Mouse (Mus musculus) limb, embryonic 11.5 days (tissue): ENCODE data around the gene Csnk1e. TPM values are rescaled to one million over a fixed set of nuclear protein-coding genes. Genes with fewer than 3 reads are reported as not detected.

ENCODE experiments used
- ATAC-seq: fragments of 200-750 bp; cut with Nextera tagmentation; 2 replicates; pipeline ENCODE4 v1.8.0; 2017; ENCODE audit warnings: low read depth; ENCODE audit not compliant: insufficient number of reproducible peaks, low FRiP score, low TSS enrichment
- DNase-seq: peaks from one replicate; pipeline ENCODE4 v3.0.0-alpha.2; 2015; ENCODE audit warnings: low spot score
- H3K27ac ChIP-seq: fragments of 300-500 bp; sonication (generic); replicated peaks from 2 replicates; pipeline ENCODE4 v1.5.1; 2014; ENCODE audit warnings: low read depth, mild to moderate bottlenecking, low read length
- H3K27me3 ChIP-seq: fragments of 300-500 bp; sonication (generic); 2 replicates; pipeline ENCODE4 v1.6.1; 2014; ENCODE audit warnings: mild to moderate bottlenecking, low read length, mixed read lengths; ENCODE audit not compliant: control insufficient read depth, insufficient read depth
- H3K36me3 ChIP-seq: fragments of 300-500 bp; sonication (generic); 2 replicates; pipeline ENCODE4 v1.6.1; 2014; ENCODE audit warnings: mild to moderate bottlenecking, low read length, moderate library complexity, mixed read lengths; ENCODE audit not compliant: control insufficient read depth, insufficient read depth
- H3K4me1 ChIP-seq: fragments of 300-500 bp; sonication (generic); 2 replicates; pipeline ENCODE4 v1.6.1; 2014; ENCODE audit warnings: low read length, mixed read lengths; ENCODE audit not compliant: control insufficient read depth, insufficient read depth
- H3K4me2 ChIP-seq: fragments of 300-500 bp; sonication (generic); 2 replicates; pipeline ENCODE4 v1.6.1; 2014; ENCODE audit warnings: low read depth, mild to moderate bottlenecking, moderate library complexity; ENCODE audit not compliant: severe bottlenecking
- H3K4me3 ChIP-seq: fragments of 300-500 bp; sonication (generic); 2 replicates; pipeline ENCODE4 v1.5.1; 2014; ENCODE audit warnings: low read depth, low read length
- H3K9ac ChIP-seq: fragments of 300-500 bp; sonication (generic); 2 replicates; pipeline ENCODE4 v1.6.1; 2014; ENCODE audit warnings: mild to moderate bottlenecking, low read length
- H3K9me3 ChIP-seq: fragments of 300-500 bp; sonication (generic); 2 replicates; pipeline ENCODE4 v1.6.1; 2016; ENCODE audit warnings: low read length; ENCODE audit not compliant: control insufficient read depth
- WGBS: fragments of 180-500 bp; shearing (Covaris S2); extraction: QIAGEN DNeasy Blood & Tissue Kit; methylation state at CpG from one replicate; pipeline ENCODE4 v1.1.7; 2014; 5-methylcytosine and 5-hydroxymethylcytosine counted together
- microRNA counts: library from miRNA; unstranded; fragments of <30 nt; microRNA quantifications from one replicate; lab custom pipeline; 2016
- microRNA-seq: library from miRNA; unstranded; fragments of <30 nt; microRNA quantifications from one replicate; pipeline ENCODE4, GENCODE M21; 2016
- polyA plus RNA-seq: library from polyadenylated mRNA; unstranded; fragments of >200 nt; fragmentation: Nextera tagmentation; extraction: Ambion mirVana; gene quantifications from 2 replicates; pipeline ENCODE4 v1.2.1, GENCODE M21; 2014

Gene Csnk1e
- polyA plus RNA-seq, 1 experiment from 2014 or later, result 149 TPM

DNA sequence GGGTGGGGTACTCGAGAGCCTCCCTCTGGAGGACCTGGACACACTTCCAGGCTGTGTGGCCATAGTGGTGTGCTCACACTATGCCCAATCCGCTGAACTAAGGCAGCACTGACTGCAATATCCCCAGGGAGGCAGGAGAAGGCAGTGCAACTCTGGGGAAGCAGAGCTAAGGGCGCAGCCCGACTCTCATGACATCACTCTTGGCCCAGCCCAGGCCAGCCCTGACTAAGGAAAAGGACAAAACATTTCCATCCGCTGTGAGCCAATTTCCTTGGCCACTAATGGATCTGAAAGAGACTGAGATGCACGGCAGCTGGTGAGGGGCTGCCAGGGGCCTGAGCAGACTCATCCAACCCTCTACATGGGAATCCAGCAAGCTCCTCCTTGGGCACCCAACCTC, 77.7 kb downstream of the Csnk1e start:
- no peaks in the 10 kb centered on the region for H3K27me3 ChIP-seq
- no peak overlapping the region for H3K27ac ChIP-seq
- ATAC-seq (no peak), DNase-seq (no peak)
- H3K36me3 ChIP-seq, result peaks cover 4% of the 10 kb centered on the region
- H3K4me3 ChIP-seq, result no peak overlapping the region
- no peak overlapping the region for H3K9ac ChIP-seq
- H3K4me1 ChIP-seq, result no peaks in the 10 kb centered on the region
- no peaks in the 10 kb centered on the region for H3K9me3 ChIP-seq
- WGBS, result 89% methylated on average over 6 of the region's 6 CpGs
- no peak overlapping the region for H3K4me2 ChIP-seq

DNA sequence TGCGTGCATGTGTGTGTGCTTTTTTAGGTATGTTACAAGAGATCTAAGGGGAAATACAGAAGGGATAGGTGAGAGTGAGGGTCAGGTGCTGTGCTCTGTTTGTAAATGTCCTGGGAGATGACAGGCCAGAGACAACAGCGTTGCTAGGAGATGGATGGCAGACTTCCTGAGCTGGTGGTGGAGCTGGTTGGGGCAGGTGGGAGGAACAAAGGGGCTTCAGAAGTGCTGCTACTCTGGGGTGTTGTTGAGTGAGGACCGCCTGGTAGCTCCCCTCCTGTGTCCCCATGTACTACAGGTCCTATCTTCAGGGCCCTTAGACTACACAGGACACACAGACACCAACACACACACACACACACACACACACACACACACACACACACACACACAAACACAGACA, 80.6 kb downstream of the Csnk1e start:
- H3K9ac ChIP-seq, result no peak overlapping the region
- H3K27me3 ChIP-seq, result no peaks in the 10 kb centered on the region
- 49% methylated on average over 3 of the region's 3 CpGs for WGBS
- H3K9me3 ChIP-seq, result no peaks in the 10 kb centered on the region
- no peak overlapping the region for H3K4me3 ChIP-seq
- ATAC-seq (no peak), DNase-seq (no peak)
- H3K4me1 ChIP-seq, result no peaks in the 10 kb centered on the region
- H3K27ac ChIP-seq, result no peak overlapping the region
- no peak overlapping the region for H3K4me2 ChIP-seq
- H3K36me3 ChIP-seq, result peaks cover 4% of the 10 kb centered on the region

DNA sequence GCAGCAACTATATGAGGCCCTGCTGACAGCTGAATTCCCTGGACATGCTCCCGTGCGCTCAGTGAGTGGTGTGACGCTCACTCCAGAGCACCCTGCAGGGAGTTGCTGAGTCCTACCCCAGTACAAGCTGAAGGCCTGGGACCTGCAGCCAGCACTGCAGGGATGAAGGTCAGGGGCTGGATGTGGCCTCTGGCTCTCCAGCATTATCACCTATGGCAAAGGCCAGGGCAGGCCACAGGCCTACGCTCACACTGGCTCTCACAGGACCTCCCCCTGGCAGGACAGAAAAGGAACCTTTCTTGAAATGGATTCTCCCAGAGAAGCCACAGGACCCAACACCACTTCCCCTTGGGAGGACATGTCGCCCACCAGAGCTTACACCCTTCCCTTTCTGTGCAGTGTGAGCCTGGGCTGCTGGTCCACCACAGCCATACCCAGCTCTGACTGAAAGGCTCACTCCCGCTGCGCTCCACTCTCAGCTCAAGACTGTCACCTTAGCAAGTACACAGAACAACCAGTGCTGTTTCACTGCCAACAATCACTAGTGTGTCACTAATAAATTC, 85.0 kb downstream of the Csnk1e start:
- H3K4me1 ChIP-seq, result no peaks in the 10 kb centered on the region
- no peaks in the 10 kb centered on the region for H3K9me3 ChIP-seq
- no peak for DNase-seq
- no peak for ATAC-seq
- 88% methylated on average over 7 of the region's 7 CpGs for WGBS
- peaks cover 4% of the 10 kb centered on the region; the same call in 1 of the 2 replicates for H3K36me3 ChIP-seq
- H3K27me3 ChIP-seq, result no peaks in the 10 kb centered on the region
- no peak overlapping the region for H3K4me3 ChIP-seq
- H3K9ac ChIP-seq, result no peak overlapping the region
- no peak overlapping the region for H3K4me2 ChIP-seq
- H3K27ac ChIP-seq, result no peak overlapping the region

GRCm38 (mm10) chr15:79369452-79370280, 85.7 kb downstream of the Csnk1e start:
- Histone ChIP-seq H3K4me2 (no peak overlapping the region), H3K9ac (no peak overlapping the region), H3K27ac (no peak overlapping the region), H3K36me3 (peaks cover 4% of the 10 kb centered on the region; the same call in 1 of the 2 replicates), H3K4me3 (no peak overlapping the region), H3K9me3 (no peaks in the 10 kb centered on the region), H3K4me1 (no peaks in the 10 kb centered on the region), H3K27me3 (no peaks in the 10 kb centered on the region)
- ATAC-seq (no peak; the same call in none of the 2 replicates), DNase-seq (no peak)
- 84% methylated on average over 15 of the region's 15 CpGs for WGBS

- no peak overlapping the region for H3K4me3 ChIP-seq
Measured at GRCm38 (mm10) chr15:79368861-79369440, 86.4 kb downstream of the Csnk1e start.

DNA sequence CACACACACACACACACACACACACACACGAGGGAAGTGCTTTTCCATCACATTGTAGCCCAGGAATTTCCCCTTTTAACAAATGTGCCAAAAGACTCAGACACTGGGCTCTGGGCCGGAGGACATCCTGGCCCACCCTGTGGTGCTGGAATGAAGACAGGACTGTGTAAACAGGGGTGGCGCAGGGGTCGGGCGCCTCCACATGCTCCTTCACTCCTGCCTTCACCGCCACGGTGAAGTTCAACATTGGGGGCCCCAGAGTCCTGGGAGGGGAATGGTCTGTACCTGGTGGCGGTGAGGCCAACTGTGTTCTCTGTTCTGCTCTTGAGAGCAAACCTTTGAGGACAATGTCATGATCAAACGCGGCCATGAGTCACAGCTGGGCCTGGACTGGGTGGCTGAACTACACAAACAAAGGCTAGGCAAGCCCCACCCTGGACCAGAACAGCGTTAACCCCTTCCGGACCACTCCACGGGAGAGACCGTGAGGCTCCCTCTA, 87.0 kb downstream of the Csnk1e start:
- ATAC-seq, result no peak
- Histone ChIP-seq H3K27me3 (no peaks in the 10 kb centered on the region), H3K4me1 (no peaks in the 10 kb centered on the region), H3K36me3 (peaks cover 7% of the 10 kb centered on the region), H3K4me2 (no peak overlapping the region), H3K4me3 (no peak overlapping the region), H3K9me3 (no peaks in the 10 kb centered on the region), H3K9ac (no peak overlapping the region), H3K27ac (no peak overlapping the region)
- 76% methylated on average over 14 of the region's 14 CpGs for WGBS
- no peak for DNase-seq

More at GRCm38 (mm10) chr15:79368861-79369440, 86.4 kb downstream of the Csnk1e start:
- no peaks in the 10 kb centered on the region for H3K27me3 ChIP-seq
- no peak for ATAC-seq
- no peaks in the 10 kb centered on the region for H3K4me1 ChIP-seq
- 93% methylated on average over 8 of the region's 8 CpGs for WGBS
- H3K9ac ChIP-seq, result no peak overlapping the region
- H3K36me3 ChIP-seq, result peaks cover 4% of the 10 kb centered on the region
- no peak overlapping the region for H3K27ac ChIP-seq
- H3K4me2 ChIP-seq, result no peak overlapping the region
- no peaks in the 10 kb centered on the region for H3K9me3 ChIP-seq
- DNase-seq, result no peak

MicroRNAs within 50 kb of the gene (microRNA counts, 519-probe panel; counts per million panel counts)
- microRNA mmu-miR-1943 (lab: Ali Mortazavi, UCI), result not detected

Small RNA genes lying within 50 kb of the gene (microRNA-seq; reads per million reads assigned to microRNA genes)
- not detected for gene Gm44302
- 2.7 reads per million for gene Mir1943

Other genes starting within 250 kb of the Csnk1e start
- 23.6 and 25.0 TPM in 2 replicates for gene Pick1, start 226.4 kb downstream of the Csnk1e start, polyA plus RNA-seq
- gene Gm49486, start 226.2 kb downstream of the Csnk1e start, polyA plus RNA-seq, result 0.43 and 0.47 TPM in 2 replicates
- not detected in 2 replicates for gene Slc16a8, start 200.8 kb downstream of the Csnk1e start, polyA plus RNA-seq
- gene Baiap2l2, start 170.0 kb downstream of the Csnk1e start, polyA plus RNA-seq, result 0.88 and 3.3 TPM in 2 replicates
- gene Pla2g6, start 127.2 kb downstream of the Csnk1e start, polyA plus RNA-seq, result 10.8 and 11.3 TPM in 2 replicates
- 2.2 and 2.6 TPM in 2 replicates for gene Maff, start 108.9 kb downstream of the Csnk1e start, polyA plus RNA-seq
- 50.4 and 59.7 TPM in 2 replicates for gene Tmem184b, start 52.0 kb downstream of the Csnk1e start, polyA plus RNA-seq
- not detected in 2 replicates for gene Kcnj4, start 49.7 kb upstream of the Csnk1e start, polyA plus RNA-seq
- 11.4 and 12.8 TPM in 2 replicates for gene Kdelr3, start 60.8 kb upstream of the Csnk1e start, polyA plus RNA-seq
- gene Ddx17, start 91.2 kb upstream of the Csnk1e start, polyA plus RNA-seq, result 89.7 and 96.5 TPM in 2 replicates
- gene Dmc1, start 149.5 kb upstream of the Csnk1e start, polyA plus RNA-seq, result 1.2 and 1.8 TPM in 2 replicates
- 2.0 and 3.1 TPM in 2 replicates for gene Fam227a, start 203.4 kb upstream of the Csnk1e start, polyA plus RNA-seq
- 60.2 and 64.1 TPM in 2 replicates for gene Cby1, start 203.6 kb upstream of the Csnk1e start, polyA plus RNA-seq
- 271 and 277 TPM in 2 replicates for gene Tomm22, start 215.3 kb upstream of the Csnk1e start, polyA plus RNA-seq
- 17.3 and 19.5 TPM in 2 replicates for gene Josd1, start 232.4 kb upstream of the Csnk1e start, polyA plus RNA-seq
- 38.7 and 39.1 TPM in 2 replicates for gene Gtpbp1, start 235.3 kb upstream of the Csnk1e start, polyA plus RNA-seq